Mouse (Mus musculus) forebrain, embryonic 11.5 days (tissue): Measurements from ENCODE around the gene Zic4. TPM values are rescaled to one million over a fixed set of nuclear protein-coding genes. Genes with fewer than 3 reads are reported as not detected.

Source experiments
- ATAC-seq: fragments of 200-750 bp; cut with Nextera tagmentation; replicated peaks from 2 replicates; pipeline ENCODE4 v1.8.0; 2017; ENCODE audit warnings: moderate TSS enrichment; ENCODE audit not compliant: low FRiP score
- DNase-seq: peaks from one replicate; pipeline ENCODE4 v3.0.0-alpha.2; 2017; ENCODE audit warnings: low spot score
- H3K27ac ChIP-seq: fragments of 300-500 bp; sonication (generic); 2 replicates; pipeline ENCODE4 v1.5.1; 2014; ENCODE audit warnings: low read depth, low read length
- H3K27me3 ChIP-seq: fragments of 300-500 bp; sonication (generic); 2 replicates; pipeline ENCODE4 v1.6.1; 2014; ENCODE audit warnings: mild to moderate bottlenecking, low read length, mixed read lengths; ENCODE audit not compliant: control insufficient read depth, insufficient read depth
- H3K36me3 ChIP-seq: fragments of 300-500 bp; sonication (generic); 2 replicates; pipeline ENCODE4 v1.6.1; 2014; ENCODE audit warnings: mild to moderate bottlenecking, low read length, moderate library complexity, mixed read lengths; ENCODE audit not compliant: control insufficient read depth, insufficient read depth
- H3K4me1 ChIP-seq: fragments of 300-500 bp; sonication (generic); replicated peaks from 2 replicates; pipeline ENCODE4 v1.6.1; 2014; ENCODE audit warnings: low read length, mixed read lengths; ENCODE audit not compliant: control insufficient read depth, insufficient read depth
- H3K4me2 ChIP-seq: fragments of 300-500 bp; sonication (generic); 2 replicates; pipeline ENCODE4 v1.6.1; 2014; ENCODE audit warnings: low read depth, mild to moderate bottlenecking, low read length, moderate library complexity, mixed read lengths; ENCODE audit not compliant: severe bottlenecking
- H3K4me3 ChIP-seq: fragments of 300-500 bp; sonication (generic); 2 replicates; pipeline ENCODE4 v1.5.1; 2014; ENCODE audit warnings: low read depth, low read length
- H3K9ac ChIP-seq: fragments of 300-500 bp; sonication (generic); 2 replicates; pipeline ENCODE4 v1.6.1; 2014; ENCODE audit warnings: low read length
- H3K9me3 ChIP-seq: fragments of 300-500 bp; sonication (generic); 2 replicates; pipeline ENCODE4 v1.6.1; 2016; ENCODE audit warnings: low read length, mixed read lengths; ENCODE audit not compliant: control insufficient read depth
- WGBS: fragments of 180-500 bp; shearing (Covaris S2); extraction: QIAGEN DNeasy Blood & Tissue Kit; methylation state at CpG from one replicate; pipeline ENCODE4 v1.1.7; 2014; 5-methylcytosine and 5-hydroxymethylcytosine counted together
- polyA plus RNA-seq: library from polyadenylated mRNA; unstranded; fragments of >200 nt; fragmentation: Nextera tagmentation; extraction: Ambion mirVana; gene quantifications from 2 replicates; pipeline ENCODE4 v1.2.1, GENCODE M21; 2014

Zic4 gene
- polyA plus RNA-seq, 1 experiment from 2014 or later: 59.5 TPM

GRCm38 (mm10) chr9:91380458-91380914 lies 18.3 kb downstream of the Zic4 start:
- under 1% methylated on average over 9 of the region's 9 CpGs for WGBS
- Histone ChIP-seq H3K27ac (peak overlapping the region; percentile 84), H3K27me3 (peaks cover 60% of the 10 kb centered on the region), H3K4me2 (peak overlapping the region; percentile 79), H3K9ac (peak overlapping the region; percentile 90), H3K9me3 (no peaks in the 10 kb centered on the region), H3K36me3 (no peaks in the 10 kb centered on the region), H3K4me3 (peak overlapping the region; percentile 51), H3K4me1 (peaks cover 25% of the 10 kb centered on the region)
- DNase-seq (peak; percentile 57), ATAC-seq (no peak)

- Histone ChIP-seq H3K9me3 (no peaks in the 10 kb centered on the region), H3K4me2 (peak overlapping the region; percentile 79), H3K36me3 (no peaks in the 10 kb centered on the region), H3K27me3 (peaks cover 60% of the 10 kb centered on the region), H3K4me1 (peaks cover 25% of the 10 kb centered on the region), H3K4me3 (peak overlapping the region; percentile 51), H3K9ac (peak overlapping the region; percentile 90), H3K27ac (peak overlapping the region; percentile 84)
- under 1% methylated on average over 68 of the region's 76 CpGs for WGBS
- peak; percentile 87 for DNase-seq
- peak; percentile 50 for ATAC-seq
Observed at GRCm38 (mm10) chr9:91381284-91382110, 19.3 kb downstream of the Zic4 start.

- Histone ChIP-seq H3K27me3 (peaks cover 57% of the 10 kb centered on the region), H3K27ac (peak overlapping the region; percentile 84), H3K36me3 (no peaks in the 10 kb centered on the region), H3K9ac (peak overlapping the region; percentile 90), H3K4me1 (peaks cover 25% of the 10 kb centered on the region), H3K9me3 (no peaks in the 10 kb centered on the region), H3K4me2 (peak overlapping the region; percentile 79), H3K4me3 (peak overlapping the region; percentile 51)
- ATAC-seq (no peak), DNase-seq (no peak)
- 0% methylated on average over 2 of the region's 2 CpGs for WGBS
Observed at GRCm38 (mm10) chr9:91382111-91382379, 19.8 kb downstream of the Zic4 start.

- peaks cover 60% of the 10 kb centered on the region for H3K27me3 ChIP-seq
- peak overlapping the region; percentile 79 for H3K4me2 ChIP-seq
- peak overlapping the region; percentile 51 for H3K4me3 ChIP-seq
- H3K27ac ChIP-seq: peak overlapping the region; percentile 84
- no peaks in the 10 kb centered on the region for H3K9me3 ChIP-seq
- peaks cover 21% of the 10 kb centered on the region for H3K4me1 ChIP-seq
- H3K36me3 ChIP-seq: no peaks in the 10 kb centered on the region
- ATAC-seq (no peak), DNase-seq (peak; percentile 63)
- H3K9ac ChIP-seq: peak overlapping the region; percentile 90
- WGBS: 2% methylated on average over 24 of the region's 24 CpGs
Observed at GRCm38 (mm10) chr9:91382471-91383255, 20.4 kb downstream of the Zic4 start.

- Histone ChIP-seq H3K4me1 (peaks cover 19% of the 10 kb centered on the region), H3K9ac (peak overlapping the region; percentile 90), H3K27me3 (peaks cover 62% of the 10 kb centered on the region), H3K4me3 (peak overlapping the region; percentile 51), H3K36me3 (no peaks in the 10 kb centered on the region), H3K27ac (peak overlapping the region; percentile 84), H3K9me3 (no peaks in the 10 kb centered on the region), H3K4me2 (peak overlapping the region; percentile 79)
- peak; percentile 79 for DNase-seq
- WGBS: under 1% methylated on average over 28 of the region's 28 CpGs
- ATAC-seq: peak; percentile 62
Observed at GRCm38 (mm10) chr9:91383441-91384135, 21.4 kb downstream of the Zic4 start.

- Histone ChIP-seq H3K4me1 (peaks cover 15% of the 10 kb centered on the region), H3K9me3 (no peaks in the 10 kb centered on the region), H3K4me2 (peak overlapping the region; percentile 79), H3K9ac (peak overlapping the region; percentile 90), H3K36me3 (no peaks in the 10 kb centered on the region), H3K27ac (peak overlapping the region; percentile 84), H3K4me3 (peak overlapping the region; percentile 51), H3K27me3 (peaks cover 59% of the 10 kb centered on the region)
- DNase-seq (no peak), ATAC-seq (peak; percentile 48)
- WGBS: under 1% methylated on average over 30 of the region's 30 CpGs
Observed at GRCm38 (mm10) chr9:91384136-91384500, 21.9 kb downstream of the Zic4 start.

GRCm38 (mm10) chr9:91384693-91385560 lies 22.7 kb downstream of the Zic4 start:
- no peaks in the 10 kb centered on the region for H3K36me3 ChIP-seq
- H3K4me2 ChIP-seq: peak overlapping the region; percentile 24; the same call in 1 of the 2 replicates
- 6% methylated on average over 4 of the region's 4 CpGs for whole genome bisulfite sequencing
- H3K9me3 ChIP-seq: no peaks in the 10 kb centered on the region
- peak overlapping the region; percentile 84 for H3K27ac ChIP-seq
- no peak for ATAC-seq
- peak; percentile 51 for DNase-seq
- H3K4me3 ChIP-seq: peak overlapping the region; percentile 51; the same call in 1 of the 2 replicates
- H3K27me3 ChIP-seq: peaks cover 64% of the 10 kb centered on the region
- H3K4me1 ChIP-seq: peaks cover 13% of the 10 kb centered on the region
- H3K9ac ChIP-seq: peak overlapping the region; percentile 90
